11 mouse cellular contexts compared by ENCODE assay signal in genomic region chr6:87745301-87745700, GRCm38 (mm10). TPM values are rescaled to one million over a fixed set of nuclear protein-coding genes. Genes with fewer than 3 reads are reported as not detected.
DNase-seq lines count a peak whose midpoint lies in the region; ATAC-seq and TF ChIP-seq lines count a peak whose summit lies in the region.
"Had no signal": no experiment of that assay in that cellular context is flagged by ENCODE, and none has a peak within 500 bp of the region (broad histone marks: within the 10 kb centered on the region; RNA-seq: fewer than 3 reads in every experiment).

No protein-coding gene starts in this region.

- no peak for TF ChIP-seq CTCF in CH12.LX (conservative IDR thresholded peaks at IDR 0.05 in 1 of 2, IDR thresholded peaks at IDR 0.05 in 1 of 2; ENCODE audit: low read depth in 2 of 2, low read length in 2 of 2)
- no peak for TF ChIP-seq CTCF in kidney, postnatal 0 days (IDR thresholded peaks at IDR 0.05; ENCODE audit: low read depth)

- H3K36me3 ChIP-seq in kidney, embryonic 14.5 days (ENCODE audit: control insufficient read depth, insufficient read depth, low read length): no peaks in the 10 kb centered on the region
- H3K36me3 ChIP-seq in CH12.LX (replicated peaks in 1 of 2; ENCODE audit: control insufficient read depth in 1 of 2, insufficient read depth in 1 of 2, low read length in 1 of 2): peaks cover 0 to 3% of the 10 kb centered on the region in 2 experiments
- no peaks in the 10 kb centered on the region for H3K36me3 ChIP-seq in kidney, postnatal 0 days (ENCODE audit: insufficient read depth, low read length)
- no peaks in the 10 kb centered on the region for H3K36me3 ChIP-seq in intestine, embryonic 16.5 days (ENCODE audit: control insufficient read depth, insufficient read depth, low read length)
- H3K36me3 ChIP-seq: limb, embryonic 12.5 days had no signal

- dilution Hi-C loops in CH12.LX (cut with MboI; ENCODE audit: extremely low pct_ligation_motif_present, extremely low pct_unique_long_range_greater_than_20kb, low sequenced_read_pairs): no loop called here

- H3K27me3 ChIP-seq in kidney, embryonic 14.5 days (ENCODE audit: control insufficient read depth, insufficient read depth, low read length): no peaks in the 10 kb centered on the region
- H3K27me3 ChIP-seq in CH12.LX (replicated peaks): no peaks in the 10 kb centered on the region
- H3K27me3 ChIP-seq in kidney, postnatal 0 days (ENCODE audit: insufficient read depth, low read length): no peaks in the 10 kb centered on the region
- H3K27me3 ChIP-seq in intestine, embryonic 16.5 days (replicated peaks; ENCODE audit: control insufficient read depth, insufficient read depth, low read length): no peaks in the 10 kb centered on the region
- H3K27me3 ChIP-seq: limb, embryonic 12.5 days had no signal

- H3K79me2 ChIP-seq in CH12.LX (replicated peaks; ENCODE audit: control insufficient read depth, extremely low read depth, insufficient read depth, poor library complexity, severe bottlenecking): no peaks in the 10 kb centered on the region

- WGBS in kidney, embryonic 14.5 days: 38% methylated on average over 1 of the region's 1 CpGs
- WGBS in kidney, postnatal 0 days: 23% methylated on average over 1 of the region's 1 CpGs
- WGBS in intestine, embryonic 16.5 days: 39% methylated on average over 1 of the region's 1 CpGs

- H3K9ac ChIP-seq in kidney, embryonic 14.5 days (ENCODE audit: low read depth, low read length): no peak overlapping the region
- no peak overlapping the region for H3K9ac ChIP-seq in CH12.LX (ENCODE audit: insufficient read depth, low read depth)
- no peak overlapping the region for H3K9ac ChIP-seq in kidney, postnatal 0 days (ENCODE audit: low read depth, low read length)
- no peak overlapping the region for H3K9ac ChIP-seq in intestine, embryonic 16.5 days (ENCODE audit: low read depth, low read length)
- H3K9ac ChIP-seq: limb, embryonic 12.5 days had no signal

- no peak overlapping the region for H3K27ac ChIP-seq in kidney, embryonic 14.5 days (ENCODE audit: low read depth, low read length)
- H3K27ac ChIP-seq in CH12.LX (ENCODE audit: insufficient read depth, low read depth): no peak overlapping the region
- H3K27ac ChIP-seq in kidney, postnatal 0 days: peak overlapping the region; percentile 10; the same call in 1 of the 2 replicates
- no peak overlapping the region for H3K27ac ChIP-seq in intestine, embryonic 16.5 days (ENCODE audit: low read length)
- H3K27ac ChIP-seq: limb, embryonic 12.5 days had no signal

- TF ChIP-seq EP300 in CH12.LX (IDR thresholded peaks at IDR 0.05; ENCODE audit: low read length): no peak

- no peak overlapping the region for H3K4me3 ChIP-seq in kidney, embryonic 14.5 days (ENCODE audit: low read length)
- no peak overlapping the region for H3K4me3 ChIP-seq in CH12.LX (replicated peaks in 1 of 3; ENCODE audit: low read depth in 2 of 3, low read length in 2 of 3, poor library complexity in 1 of 3)
- H3K4me3 ChIP-seq in kidney, postnatal 0 days (replicated peaks; ENCODE audit: low read depth, low read length): no peak overlapping the region
- no peak overlapping the region for H3K4me3 ChIP-seq in intestine, embryonic 16.5 days (ENCODE audit: low read length)
- H3K4me3 ChIP-seq: heart, adult 2 months; limb, embryonic 12.5 days had no signal

- no peak for ATAC-seq in kidney, embryonic 14.5 days (ENCODE audit: low FRiP score, low TSS enrichment)
- no peak for ATAC-seq in kidney, postnatal 0 days (replicated peaks; ENCODE audit: low FRiP score, low read depth)
- ATAC-seq in intestine, embryonic 16.5 days: no peak

- TF ChIP-seq POLR2A in CH12.LX (IDR thresholded peaks at IDR 0.05; ENCODE audit: low read depth, low read length): no peak

- no peak for TF ChIP-seq RAD21 in CH12.LX (IDR thresholded peaks at IDR 0.05; ENCODE audit: low read depth, low read length)

- peak; percentile 23 for DNase-seq in kidney, adult 11 months
- DNase-seq in CH12.LX (ENCODE audit: extremely low read depth): no peak
- DNase-seq in kidney, postnatal 0 days (ENCODE audit: low spot score): peak; percentile 32
- peak; percentile 29 for DNase-seq in lung, postnatal 14 days
- DNase-seq in thymus, postnatal 14 days: no peak
- DNase-seq: cerebellum, adult 9-11 months had no signal

- no peak overlapping the region for H3K4me2 ChIP-seq in kidney, embryonic 14.5 days (replicated peaks; ENCODE audit: low read depth, low read length)
- no peak overlapping the region for H3K4me2 ChIP-seq in CH12.LX (ENCODE audit: insufficient read depth, low read depth, poor library complexity, severe bottlenecking)
- no peak overlapping the region for H3K4me2 ChIP-seq in kidney, postnatal 0 days (ENCODE audit: low read length)
- no peak overlapping the region for H3K4me2 ChIP-seq in intestine, embryonic 16.5 days (ENCODE audit: low read depth, low read length)
- H3K4me2 ChIP-seq: limb, embryonic 12.5 days had no signal

- in situ Hi-C loops in CH12.LX (cut with MboI; ENCODE audit: low pct_ligation_motif_present, low pct_unique_long_range_greater_than_20kb, low sequenced_read_pairs): no loop called here

- H3K9me3 ChIP-seq in kidney, embryonic 14.5 days (ENCODE audit: control insufficient read depth, low read length): no peaks in the 10 kb centered on the region
- no peaks in the 10 kb centered on the region for H3K9me3 ChIP-seq in CH12.LX (replicated peaks; ENCODE audit: low read length)
- no peaks in the 10 kb centered on the region for H3K9me3 ChIP-seq in kidney, postnatal 0 days (replicated peaks; ENCODE audit: low read length)
- no peaks in the 10 kb centered on the region for H3K9me3 ChIP-seq in intestine, embryonic 16.5 days (ENCODE audit: control insufficient read depth, low read length)
- H3K9me3 ChIP-seq: limb, embryonic 12.5 days had no signal

- H3K4me1 ChIP-seq in kidney, embryonic 14.5 days (ENCODE audit: control insufficient read depth, insufficient read depth, low read length): no peaks in the 10 kb centered on the region; the same call in 1 of the 2 replicates
- peaks cover 27 to 69% of the 10 kb centered on the region in 2 experiments for H3K4me1 ChIP-seq in CH12.LX (ENCODE audit: control insufficient read depth in 1 of 2, insufficient read depth in 2 of 2)
- H3K4me1 ChIP-seq in kidney, postnatal 0 days (replicated peaks; ENCODE audit: insufficient read depth, low read length): no peaks in the 10 kb centered on the region
- H3K4me1 ChIP-seq in intestine, embryonic 16.5 days (ENCODE audit: control insufficient read depth, insufficient read depth, low read length): 0 out of 2 replicates have a peak, but pooled peaks cover 6% of the 10 kb centered on the region
- H3K4me1 ChIP-seq: limb, embryonic 12.5 days had no signal

TF ChIP-seq in CH12.LX, 34 proteins besides CTCF, POLR2A, EP300 and RAD21:
- no peak for TF ChIP-seq BHLHE40 (IDR thresholded peaks at IDR 0.05; ENCODE audit: low read depth, low read length)
- 0 out of 2 replicates have a peak, but pooled peaks have one; percentile 20 for TF ChIP-seq CHD2 (IDR thresholded peaks at IDR 0.05; ENCODE audit: low read length)

RNA-seq across cellular contexts. Expression of gene Efcc1, which starts 14.6 kb away (rescaled TPM):
- polyA plus RNA-seq in kidney, embryonic 14.5 days (2014; fragmentation: Nextera tagmentation; extraction: Ambion mirVana): 1.5 and 1.8 TPM in 2 replicates
- total RNA-seq in CH12.LX (2012; rRNA removed) (not detected in 2 replicates), CH12.LX (2014; rRNA removed) (not detected in 2 replicates)
- polyA plus RNA-seq in CH12.LX (2012; ENCODE audit: insufficient read length, low read depth): 0.14 and 0.18 TPM in 2 replicates
- polyA plus RNA-seq in kidney, postnatal 0 days (2015; fragmentation: Nextera tagmentation; extraction: Ambion mirVana): 1.7 and 2.0 TPM in 2 replicates
- 0.69 and 0.73 TPM in 2 replicates for polyA plus RNA-seq in intestine, embryonic 16.5 days (2015; fragmentation: Nextera tagmentation; extraction: Ambion mirVana)
- total RNA-seq: monocyte, adult 5-6 weeks had no signal

RNA-seq across cellular contexts. Expression of gene Gp9, which starts 32.6 kb away (rescaled TPM):
- polyA plus RNA-seq in kidney, embryonic 14.5 days (2014; fragmentation: Nextera tagmentation; extraction: Ambion mirVana): 1.7 and 2.5 TPM in 2 replicates
- total RNA-seq in CH12.LX (2012; rRNA removed) (not detected in 2 replicates), CH12.LX (2014; rRNA removed) (not detected in 2 replicates)
- polyA plus RNA-seq in CH12.LX (2012; ENCODE audit: insufficient read length, low read depth): not detected in 2 replicates
- polyA plus RNA-seq in kidney, postnatal 0 days (2015; fragmentation: Nextera tagmentation; extraction: Ambion mirVana): 0.42 and 0.66 TPM in 2 replicates
- 1.5 and 2.0 TPM in 2 replicates for polyA plus RNA-seq in intestine, embryonic 16.5 days (2015; fragmentation: Nextera tagmentation; extraction: Ambion mirVana)

Comparison
In these comparisons a context has a peak if more than half of its experiments do, and no peak if none do; other contexts are left out.
1. DNase-seq: peak in kidney, adult 11 months (single experiment), kidney, postnatal 0 days (single experiment) and lung, postnatal 14 days (single experiment); none in CH12.LX (single experiment) and thymus, postnatal 14 days (single experiment).